Mouse (Mus musculus): ENCODE data around the gene Men1.
"Not testable (repeated sequence)": the region's sequence is repeated elsewhere in the genome, so short reads cannot be mapped to it uniquely, and the experiment has no call there.

- not testable (repeated sequence) for TF ChIP-seq CTCF (IDR thresholded peaks at IDR 0.05; ENCODE audit: extremely low read depth, insufficient read depth, insufficient read length, insufficient replicate concordance); POLR2A (IDR thresholded peaks at IDR 0.05; ENCODE audit: low read depth, low read length)
These were observed 23.0 kb upstream of the Men1 start for GRCm38 (mm10) chr19:6311783-6312182.
